Mouse (Mus musculus): Measurements from ENCODE around the gene Rab11fip3.

Gene Rab11fip3

GRCm38 (mm10) chr17:26087059-26087564, 17.8 kb upstream of the Rab11fip3 start:
- DNase-seq (ENCODE audit: low read depth): no peak

- DNase-seq (ENCODE audit: low read depth): no peak
Observed at GRCm38 (mm10) chr17:26080867-26081266, 11.5 kb upstream of the Rab11fip3 start.

- no peak for DNase-seq (ENCODE audit: low read depth)
Observed at GRCm38 (mm10) chr17:26078851-26079250, 9.5 kb upstream of the Rab11fip3 start.

GRCm38 (mm10) chr17:26075246-26075645, 5.9 kb upstream of the Rab11fip3 start:
- DNase-seq (ENCODE audit: low read depth): no peak

- no peak for DNase-seq (ENCODE audit: low read depth)
Observed at GRCm38 (mm10) chr17:26070136-26070535, 781 bp upstream of the Rab11fip3 start.

GRCm38 (mm10) chr17:26068024-26068830, 1.1 kb downstream of the Rab11fip3 start:
- DNase-seq (ENCODE audit: low read depth): peak; percentile 40

GRCm38 (mm10) chr17:26066488-26067020, 2.8 kb downstream of the Rab11fip3 start:
- no peak for DNase-seq (ENCODE audit: low read depth)

- DNase-seq (ENCODE audit: low read depth): no peak
Observed at GRCm38 (mm10) chr17:26064916-26065315, 4.4 kb downstream of the Rab11fip3 start.

- DNase-seq (ENCODE audit: low read depth): no peak
Observed at GRCm38 (mm10) chr17:26057787-26058567, 11.4 kb downstream of the Rab11fip3 start.

- DNase-seq (ENCODE audit: low read depth): no peak
Observed at GRCm38 (mm10) chr17:26057278-26057677, 12.1 kb downstream of the Rab11fip3 start.

GRCm38 (mm10) chr17:26055164-26055563, 14.2 kb downstream of the Rab11fip3 start:
- DNase-seq (ENCODE audit: low read depth): no peak

- DNase-seq (ENCODE audit: low read depth): no peak
Observed at GRCm38 (mm10) chr17:26054133-26054845, 15.1 kb downstream of the Rab11fip3 start.

GRCm38 (mm10) chr17:26052706-26053105, 16.6 kb downstream of the Rab11fip3 start:
- DNase-seq (ENCODE audit: low read depth): no peak

- no peak for DNase-seq (ENCODE audit: low read depth)
Observed at GRCm38 (mm10) chr17:26052074-26052473, 17.3 kb downstream of the Rab11fip3 start.

GRCm38 (mm10) chr17:26048118-26048517, 21.2 kb downstream of the Rab11fip3 start:
- DNase-seq (ENCODE audit: low read depth): no peak

- DNase-seq (ENCODE audit: low read depth): no peak
Observed at GRCm38 (mm10) chr17:26046253-26046997, 22.9 kb downstream of the Rab11fip3 start.

GRCm38 (mm10) chr17:26045285-26045684, 24.1 kb downstream of the Rab11fip3 start:
- DNase-seq (ENCODE audit: low read depth): no peak

GRCm38 (mm10) chr17:26043249-26043636, 26.1 kb downstream of the Rab11fip3 start:
- DNase-seq (ENCODE audit: low read depth): no peak

- DNase-seq (ENCODE audit: low read depth): no peak
Observed at GRCm38 (mm10) chr17:26042599-26043248, 26.6 kb downstream of the Rab11fip3 start.

- DNase-seq (ENCODE audit: low read depth): peak; percentile 73
Observed at GRCm38 (mm10) chr17:26041111-26041802, 28.1 kb downstream of the Rab11fip3 start.
